Mouse (Mus musculus) brain, embryonic 14.5 days (tissue): Measurements from ENCODE around the gene Map2.

Experiments
- CTCF ChIP-seq: fragments of 200-500 bp; IDR thresholded peaks from 2 replicates; pipeline ENCODE4 v1.5.1; 2012; ENCODE audit warnings: inconsistent platforms, mild to moderate bottlenecking, moderate library complexity, borderline replicate concordance; ENCODE audit not compliant: insufficient read depth, insufficient read length; ENCODE audit errors: extremely low read depth
- POLR2A ChIP-seq: fragments of 200-500 bp; IDR thresholded peaks from 2 replicates; pipeline ENCODE4 v1.6.1; 2012; ENCODE audit warnings: mild to moderate bottlenecking, inconsistent platforms, borderline replicate concordance; ENCODE audit not compliant: poor library complexity, insufficient read depth, insufficient read length, severe bottlenecking; ENCODE audit errors: extremely low read depth

DNA sequence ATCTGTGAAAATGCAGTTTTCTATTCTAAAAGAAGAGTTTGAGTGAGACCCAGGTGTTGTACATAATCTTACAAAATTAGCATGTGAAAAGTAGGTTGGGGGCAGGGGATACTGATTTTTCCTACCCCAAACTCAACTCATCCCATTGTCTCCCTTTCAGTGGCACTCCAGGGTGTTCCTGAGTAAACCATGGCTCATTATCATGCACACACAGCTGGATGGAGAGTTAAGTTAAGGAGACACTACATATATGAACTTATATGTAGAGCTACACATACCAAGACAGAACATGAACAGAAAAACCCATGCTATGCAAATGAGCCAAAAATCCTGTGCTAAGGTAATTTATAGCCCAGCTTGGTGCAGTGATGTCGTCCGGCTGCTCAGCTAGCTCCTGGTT lies 267.8 kb downstream of the Map2 start:
- TF ChIP-seq CTCF (no peak), POLR2A (no peak)
